Mouse (Mus musculus) heart, adult 2 months (tissue): ENCODE measurements at regions not wholly inside any gene's neighbourhood (a gene's known extent, or its start where the extent isn't known, plus 50 kb on each side); places are given as distances from the start of the nearest gene placed in this dataset.

Experiments
- DNase-seq, 2 experiments: peaks; one replicate each; pipeline ENCODE4 v3.0.0; 2021
- H3K27ac ChIP-seq: fragments of 200-600 bp; 2 replicates; pipeline ENCODE4 v1.8.1; 2022
- H3K27me3 ChIP-seq: fragments of 200-500 bp; 2 replicates; pipeline ENCODE4 v1.6.1; 2012; ENCODE audit warnings: mild to moderate bottlenecking, low read length, inconsistent platforms, mixed read lengths; ENCODE audit not compliant: control insufficient read depth, insufficient read depth
- H3K36me3 ChIP-seq: fragments of 200-500 bp; 2 replicates; pipeline ENCODE4 v1.6.1; 2012; ENCODE audit warnings: low read length, inconsistent platforms; ENCODE audit not compliant: control insufficient read depth, insufficient read depth
- H3K4me1 ChIP-seq: fragments of 200-500 bp; 2 replicates; pipeline ENCODE4 v1.6.1; 2011; ENCODE audit warnings: low read length; ENCODE audit not compliant: control insufficient read depth, insufficient read depth
- H3K4me3 ChIP-seq: fragments of 200-600 bp; 2 replicates; pipeline ENCODE4 v1.8.1; 2022
- H3K79me2 ChIP-seq: fragments of 200-500 bp; replicated peaks from 2 replicates; pipeline ENCODE4 v1.6.1; 2012; ENCODE audit warnings: mild to moderate bottlenecking, inconsistent platforms, low read length, moderate library complexity, mixed read lengths; ENCODE audit not compliant: control insufficient read depth, insufficient read depth
- H3K9ac ChIP-seq: fragments of 200-500 bp; 2 replicates; pipeline ENCODE4 v1.6.1; 2012; ENCODE audit warnings: low read depth, mild to moderate bottlenecking, control low read depth, inconsistent platforms, low read length, mixed read lengths
- CTCF ChIP-seq: fragments of 200-600 bp; IDR thresholded peaks from 2 replicates; pipeline ENCODE4 v1.8.1; 2022; ENCODE audit warnings: antibody characterized with exemption, mild to moderate bottlenecking, moderate library complexity
- EP300 ChIP-seq: fragments of 200-500 bp; IDR thresholded peaks from 2 replicates; pipeline ENCODE4 v1.6.1; 2011; ENCODE audit warnings: low read depth, low read length, control low read depth; ENCODE audit not compliant: insufficient read depth
- POLR2A ChIP-seq: fragments of 200-500 bp; IDR thresholded peaks from 2 replicates; pipeline ENCODE4 v1.6.1; 2011; ENCODE audit warnings: mild to moderate bottlenecking, low read depth, low read length, control low read depth; ENCODE audit not compliant: insufficient read depth
- WGBS: fragments of 180-500 bp; shearing (Covaris S2); methylation state at CpG from one replicate; pipeline ENCODE4 v1.1.7; 2018; 5-methylcytosine and 5-hydroxymethylcytosine counted together
- intact Hi-C: fragments of 180-260 bp; cut with DNase I; formaldehyde crosslinking; loops from one replicate; pipeline ENCODE4 v1.15.1; 2025

DNA sequence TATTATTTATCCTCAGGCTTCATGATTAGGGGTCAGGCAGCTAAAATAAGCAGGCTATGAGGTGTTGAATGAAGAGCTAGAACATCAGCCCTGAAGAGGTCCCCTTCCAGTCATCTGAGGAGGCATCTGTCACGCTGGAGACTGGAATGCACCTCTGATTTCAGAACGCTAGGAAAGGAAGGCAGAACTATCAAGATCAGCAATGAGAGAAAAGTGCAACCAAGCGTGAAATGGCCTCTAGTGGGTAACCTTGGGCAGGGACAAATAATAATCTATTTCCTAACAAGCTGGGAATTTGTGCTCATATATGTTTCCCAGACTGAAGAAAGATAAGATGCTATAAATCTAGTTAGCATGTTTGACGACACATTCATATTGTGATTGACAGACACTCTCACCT, 1034.0 kb upstream of the Slc10a2 start:
- H3K9ac ChIP-seq: no peak overlapping the region
- no peak for DNase-seq
- no peak overlapping the region for H3K27ac ChIP-seq
- no peak for TF ChIP-seq POLR2A
- TF ChIP-seq CTCF: no peak
- TF ChIP-seq EP300: no peak
- intact Hi-C loops: no loop called here
- no peaks in the 10 kb centered on the region for H3K79me2 ChIP-seq
- H3K27me3 ChIP-seq: no peaks in the 10 kb centered on the region
- no peaks in the 10 kb centered on the region for H3K4me1 ChIP-seq
- no peak overlapping the region for H3K4me3 ChIP-seq
- H3K36me3 ChIP-seq: no peaks in the 10 kb centered on the region
- WGBS: 34% methylated on average over 4 of the region's 4 CpGs

- no peaks in the 10 kb centered on the region for H3K27me3 ChIP-seq
- no peaks in the 10 kb centered on the region for H3K36me3 ChIP-seq
- TF ChIP-seq POLR2A (no peak), EP300 (no peak), CTCF (no peak)
- intact Hi-C loops: no loop called here
- H3K4me1 ChIP-seq: no peaks in the 10 kb centered on the region
- no peaks in the 10 kb centered on the region for H3K79me2 ChIP-seq
- H3K4me3 ChIP-seq: no peak overlapping the region
- no peak for DNase-seq
- H3K27ac ChIP-seq: no peak overlapping the region
- no peak overlapping the region for H3K9ac ChIP-seq
- WGBS: 63% methylated on average over 3 of the region's 3 CpGs
Observed at GRCm38 (mm10) chr8:6132243-6132751, 1027.1 kb upstream of the Slc10a2 start.

DNA sequence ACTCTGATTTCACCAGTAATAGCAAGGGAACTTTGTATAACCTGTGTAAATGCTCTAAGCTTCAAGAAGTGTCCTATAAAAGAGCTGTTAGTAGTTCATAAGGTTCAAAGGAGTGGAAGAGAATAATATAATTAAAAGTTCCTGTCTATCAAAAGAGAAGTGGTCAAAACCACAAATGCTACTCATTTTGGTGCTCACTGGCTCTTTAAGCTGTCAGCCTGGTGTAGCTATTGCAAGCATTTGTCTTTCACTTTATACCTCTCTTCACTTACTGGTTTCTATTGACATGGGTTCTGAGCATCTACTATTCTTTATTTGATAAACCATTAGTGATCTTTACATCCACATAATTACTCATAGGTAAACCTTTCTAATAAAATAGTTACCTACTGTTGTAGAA, 1020.1 kb upstream of the Slc10a2 start:
- TF ChIP-seq EP300 (no peak), POLR2A (no peak), CTCF (no peak)
- intact Hi-C loops: no loop called here

GRCm38 (mm10) chr8:6119506-6119905, 1014.4 kb upstream of the Slc10a2 start:
- TF ChIP-seq POLR2A (no peak), EP300 (no peak), CTCF (no peak)
- Histone ChIP-seq H3K36me3 (no peaks in the 10 kb centered on the region), H3K4me3 (no peak overlapping the region), H3K9ac (no peak overlapping the region), H3K27me3 (no peaks in the 10 kb centered on the region), H3K27ac (no peak overlapping the region), H3K79me2 (no peaks in the 10 kb centered on the region), H3K4me1 (no peaks in the 10 kb centered on the region)
- intact Hi-C loops: no loop called here
- no peak for DNase-seq

More for the DNA sequence above, 1020.1 kb upstream of the Slc10a2 start:
- Histone ChIP-seq H3K36me3 (no peaks in the 10 kb centered on the region), H3K4me3 (no peak overlapping the region), H3K27ac (no peak overlapping the region), H3K79me2 (no peaks in the 10 kb centered on the region), H3K27me3 (no peaks in the 10 kb centered on the region), H3K9ac (no peak overlapping the region), H3K4me1 (no peaks in the 10 kb centered on the region)
- no peak for DNase-seq

- Histone ChIP-seq H3K9ac (no peak overlapping the region), H3K27ac (no peak overlapping the region), H3K27me3 (no peaks in the 10 kb centered on the region), H3K4me1 (no peaks in the 10 kb centered on the region), H3K36me3 (no peaks in the 10 kb centered on the region), H3K4me3 (no peak overlapping the region), H3K79me2 (no peaks in the 10 kb centered on the region)
- no peak for DNase-seq
- TF ChIP-seq POLR2A (no peak), CTCF (no peak), EP300 (no peak)
- intact Hi-C loops: no loop called here
- WGBS: 54% methylated on average over 2 of the region's 2 CpGs
Observed at GRCm38 (mm10) chr8:6111351-6111750, 1006.2 kb upstream of the Slc10a2 start.

DNA sequence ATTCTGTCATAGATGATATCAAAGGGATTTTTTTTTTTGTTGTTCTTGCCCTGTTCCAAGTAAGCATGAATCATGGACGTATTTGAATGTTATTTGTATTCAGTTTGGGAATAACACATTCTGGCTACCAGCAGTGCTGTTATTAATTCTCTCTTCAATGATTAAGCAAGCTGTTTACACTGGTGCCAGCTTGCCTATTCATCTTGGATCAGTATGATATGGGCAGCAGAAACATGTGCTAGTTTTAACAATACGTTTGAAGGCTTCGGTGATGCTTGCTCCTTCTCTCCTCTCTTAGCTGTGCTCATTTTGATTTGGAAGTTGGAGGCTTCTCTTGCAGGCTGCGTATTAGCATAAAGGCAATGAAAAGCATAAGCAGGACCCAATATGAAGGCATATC, 984.9 kb upstream of the Slc10a2 start:
- TF ChIP-seq CTCF (no peak), POLR2A (no peak), EP300 (no peak)
- Histone ChIP-seq H3K36me3 (no peaks in the 10 kb centered on the region), H3K27me3 (no peaks in the 10 kb centered on the region), H3K4me3 (no peak overlapping the region), H3K79me2 (no peaks in the 10 kb centered on the region), H3K4me1 (no peaks in the 10 kb centered on the region), H3K27ac (no peak overlapping the region), H3K9ac (no peak overlapping the region)
- DNase-seq: no peak
- WGBS: 73% methylated on average over 4 of the region's 4 CpGs
- intact Hi-C loops: no loop called here
